Mouse (Mus musculus) erythroblast, embryonic 14.5 days (primary cell): Measurements from ENCODE around the gene Bgn.

ENCODE experiments used
- GATA1 ChIP-seq: IDR thresholded peaks from 2 replicates; pipeline ENCODE4 v1.6.1; 2012; ENCODE audit warnings: low read length, inconsistent platforms, mixed read lengths
- TAL1 ChIP-seq: IDR thresholded peaks from 3 replicates; pipeline ENCODE4 v1.6.1; 2012; ENCODE audit warnings: low read length, inconsistent platforms, mixed read lengths

DNA sequence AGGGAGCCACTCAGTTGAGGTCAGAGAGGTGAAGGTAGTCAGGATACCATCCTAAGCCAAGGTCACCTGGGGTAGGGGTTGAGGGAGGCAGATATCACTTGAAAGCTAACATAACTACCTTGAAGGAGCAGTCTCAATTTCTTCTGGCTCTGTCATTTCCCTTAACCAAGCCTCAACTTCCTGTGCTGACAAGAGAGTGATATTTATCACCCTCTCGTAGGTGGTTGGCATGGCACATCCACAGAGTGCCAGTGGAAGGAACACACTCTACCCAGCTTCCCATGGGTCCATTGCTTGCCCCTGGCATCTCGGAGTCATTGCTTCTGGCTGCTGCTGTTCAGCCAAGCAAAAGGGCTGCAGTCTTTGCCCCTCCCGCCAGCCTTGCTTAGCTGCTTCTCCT lies 37.3 kb downstream of the Bgn start:
- TF ChIP-seq GATA1 = no peak
- TF ChIP-seq TAL1 = no peak
